Mouse (Mus musculus) intestine, embryonic 14.5 days (tissue): Measurements from ENCODE around the gene Trim71. TPM values are rescaled to one million over a fixed set of nuclear protein-coding genes. Genes with fewer than 3 reads are reported as not detected.

ENCODE experiments used
- ATAC-seq: fragments of 200-750 bp; cut with Nextera tagmentation; replicated peaks from 2 replicates; pipeline ENCODE4 v1.8.0; 2017; ENCODE audit warnings: low read depth, moderate number of reproducible peaks, moderate TSS enrichment, moderate library complexity; ENCODE audit not compliant: low FRiP score, low TSS enrichment
- DNase-seq: peaks from one replicate; pipeline ENCODE4 v3.0.0-alpha.2; 2018; ENCODE audit warnings: low spot score
- H3K27ac ChIP-seq: fragments of 300-500 bp; sonication (generic); 2 replicates; pipeline ENCODE4 v1.5.1; 2014; ENCODE audit warnings: low read depth, mild to moderate bottlenecking, control low read depth
- H3K27me3 ChIP-seq: fragments of 300-500 bp; sonication (generic); replicated peaks from 2 replicates; pipeline ENCODE4 v1.6.1; 2014; ENCODE audit warnings: low read length, control low read depth; ENCODE audit not compliant: control insufficient read depth, insufficient read depth
- H3K36me3 ChIP-seq: fragments of 300-500 bp; sonication (generic); 2 replicates; pipeline ENCODE4 v1.6.1; 2014; ENCODE audit warnings: low read length, control low read depth; ENCODE audit not compliant: control insufficient read depth, insufficient read depth
- H3K4me1 ChIP-seq: fragments of 300-500 bp; sonication (generic); replicated peaks from 2 replicates; pipeline ENCODE4 v1.6.1; 2014; ENCODE audit warnings: low read length, control low read depth, mixed read lengths; ENCODE audit not compliant: control insufficient read depth, insufficient read depth
- H3K4me2 ChIP-seq: fragments of 300-500 bp; sonication (generic); 2 replicates; pipeline ENCODE4 v1.6.1; 2014; ENCODE audit warnings: low read length
- H3K4me3 ChIP-seq: fragments of 300-500 bp; sonication (generic); 2 replicates; pipeline ENCODE4 v1.5.1; 2014; ENCODE audit warnings: low read depth, low read length, control low read depth, mixed read lengths
- H3K9ac ChIP-seq: fragments of 300-500 bp; sonication (generic); 2 replicates; pipeline ENCODE4 v1.6.1; 2014; ENCODE audit warnings: mild to moderate bottlenecking, low read length
- H3K9me3 ChIP-seq: fragments of 300-500 bp; sonication (generic); 2 replicates; pipeline ENCODE4 v1.6.1; 2016; ENCODE audit warnings: low read length, control low read depth; ENCODE audit not compliant: control insufficient read depth
- WGBS: fragments of 180-500 bp; shearing (Covaris S2); extraction: QIAGEN DNeasy Blood & Tissue Kit; methylation state at CpG from one replicate; pipeline ENCODE4 v1.1.7; 2014; 5-methylcytosine and 5-hydroxymethylcytosine counted together
- polyA plus RNA-seq: library from polyadenylated mRNA; unstranded; fragments of >200 nt; fragmentation: Nextera tagmentation; extraction: Ambion mirVana; gene quantifications from 2 replicates; pipeline ENCODE4 v1.2.1, GENCODE M21; 2014

Gene Trim71
- polyA plus RNA-seq, 1 experiment from 2014 or later: 2.9 TPM

DNA sequence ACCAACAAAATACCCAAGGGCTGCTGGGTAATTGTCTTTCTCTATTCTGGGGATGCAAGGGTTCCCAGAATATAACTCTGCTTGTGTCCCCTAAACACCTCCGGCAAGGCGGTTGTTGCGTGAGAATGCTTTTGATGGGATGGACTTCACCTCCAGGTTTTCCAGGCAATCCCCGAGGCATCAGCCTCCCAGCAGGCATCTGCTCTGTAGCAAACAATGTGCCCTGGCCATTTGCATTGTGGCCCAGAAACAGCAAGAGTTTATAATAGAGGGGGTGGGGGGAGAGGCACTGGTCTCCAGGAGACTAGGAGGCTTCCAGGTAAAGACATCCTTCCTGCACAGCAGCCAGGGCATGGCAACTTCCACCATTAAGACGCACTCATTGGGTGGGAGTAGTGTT, 15.1 kb downstream of the Trim71 start:
- Histone ChIP-seq H3K9ac (no peak overlapping the region), H3K4me3 (no peak overlapping the region), H3K9me3 (no peaks in the 10 kb centered on the region), H3K36me3 (no peaks in the 10 kb centered on the region), H3K27me3 (no peaks in the 10 kb centered on the region), H3K27ac (0 out of 2 replicates have a peak overlapping the region, but pooled peaks have one; percentile 29), H3K4me2 (no peak overlapping the region), H3K4me1 (peaks cover 32% of the 10 kb centered on the region)
- 30% methylated on average over 5 of the region's 5 CpGs for WGBS
- DNase-seq: peak; percentile 54
- ATAC-seq: no peak

DNA sequence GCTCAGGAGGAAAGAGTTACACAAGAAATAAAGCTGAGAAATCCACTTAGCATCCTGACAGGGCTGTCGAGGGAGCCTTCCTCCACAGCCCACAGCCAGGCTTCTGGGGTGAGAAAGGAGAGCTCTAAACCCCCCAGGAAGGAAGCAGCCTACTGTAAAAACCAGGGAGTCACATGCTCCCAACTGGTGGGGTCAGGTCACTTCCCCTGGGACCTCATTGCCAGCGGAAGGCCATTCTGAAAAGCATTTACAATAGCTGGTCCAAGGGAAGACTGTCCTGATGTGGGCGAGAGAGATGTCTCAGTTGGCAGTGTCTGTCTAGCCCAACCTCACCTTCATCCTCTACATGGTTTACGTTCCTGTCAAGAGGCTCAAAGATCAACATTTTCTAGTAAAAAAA, 15.7 kb downstream of the Trim71 start:
- no peaks in the 10 kb centered on the region for H3K27me3 ChIP-seq
- no peak overlapping the region for H3K4me3 ChIP-seq
- peak overlapping the region; percentile 77 for H3K27ac ChIP-seq
- peak; percentile 54 for DNase-seq
- ATAC-seq: no peak
- no peaks in the 10 kb centered on the region for H3K9me3 ChIP-seq
- no peak overlapping the region for H3K9ac ChIP-seq
- 32% methylated on average over 4 of the region's 4 CpGs for WGBS
- no peaks in the 10 kb centered on the region for H3K36me3 ChIP-seq
- H3K4me1 ChIP-seq: peaks cover 33% of the 10 kb centered on the region
- 0 out of 2 replicates have a peak overlapping the region, but pooled peaks have one; percentile 11 for H3K4me2 ChIP-seq

DNA sequence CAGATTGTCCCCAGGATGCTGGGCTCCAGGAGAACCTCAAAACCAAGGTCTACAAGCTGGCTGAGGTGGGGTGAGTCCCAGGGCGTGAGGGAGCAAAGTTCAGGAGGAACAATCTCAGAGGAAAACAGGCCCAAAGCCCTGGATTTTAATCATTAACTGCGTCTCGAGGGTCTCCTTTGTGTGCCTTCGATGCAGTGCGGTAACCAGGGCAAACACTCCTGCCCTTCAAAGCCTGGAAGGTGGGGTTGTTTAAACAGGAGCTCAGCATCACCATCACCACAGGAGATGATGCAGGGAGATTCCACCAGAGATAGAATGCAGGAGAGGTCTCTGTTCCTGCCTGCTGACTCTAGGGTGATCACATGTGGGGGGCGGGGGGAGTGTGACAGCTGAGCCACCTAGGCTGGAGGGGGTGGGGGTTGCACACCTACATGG, 16.5 kb downstream of the Trim71 start:
- no peak overlapping the region for H3K4me3 ChIP-seq
- peak overlapping the region; percentile 39 for H3K4me2 ChIP-seq
- WGBS: 44% methylated on average over 6 of the region's 6 CpGs
- H3K9me3 ChIP-seq: no peaks in the 10 kb centered on the region
- ATAC-seq (peak; percentile 86), DNase-seq (peak; percentile 61)
- H3K4me1 ChIP-seq: peaks cover 33% of the 10 kb centered on the region
- H3K27ac ChIP-seq: peak overlapping the region; percentile 77
- H3K9ac ChIP-seq: no peak overlapping the region
- no peaks in the 10 kb centered on the region for H3K27me3 ChIP-seq
- H3K36me3 ChIP-seq: no peaks in the 10 kb centered on the region

DNA sequence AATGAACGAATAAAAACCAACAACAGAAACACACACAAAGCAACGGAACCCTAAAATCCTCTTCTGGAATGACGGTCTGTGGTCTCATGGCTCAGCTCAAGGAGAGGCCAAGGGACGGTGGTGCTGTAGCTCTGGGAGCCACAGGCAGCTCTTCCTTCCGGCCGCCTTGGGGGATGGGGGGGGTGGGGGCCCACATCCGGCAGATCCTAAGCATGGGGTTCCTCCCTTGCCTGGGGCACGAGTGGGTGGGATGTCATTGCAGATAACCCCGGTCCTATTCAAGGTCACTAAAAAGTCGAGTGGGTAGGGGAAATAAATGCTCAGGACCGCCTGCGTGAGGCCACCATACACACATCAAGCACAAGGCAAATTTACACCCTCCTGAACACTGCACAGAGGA, 17.4 kb downstream of the Trim71 start:
- Histone ChIP-seq H3K36me3 (no peaks in the 10 kb centered on the region), H3K9me3 (no peaks in the 10 kb centered on the region), H3K4me2 (no peak overlapping the region), H3K27ac (peak overlapping the region; percentile 77), H3K4me1 (peaks cover 33% of the 10 kb centered on the region), H3K9ac (no peak overlapping the region), H3K27me3 (no peaks in the 10 kb centered on the region), H3K4me3 (no peak overlapping the region)
- 58% methylated on average over 12 of the region's 12 CpGs for WGBS
- DNase-seq: no peak
- no peak for ATAC-seq

DNA sequence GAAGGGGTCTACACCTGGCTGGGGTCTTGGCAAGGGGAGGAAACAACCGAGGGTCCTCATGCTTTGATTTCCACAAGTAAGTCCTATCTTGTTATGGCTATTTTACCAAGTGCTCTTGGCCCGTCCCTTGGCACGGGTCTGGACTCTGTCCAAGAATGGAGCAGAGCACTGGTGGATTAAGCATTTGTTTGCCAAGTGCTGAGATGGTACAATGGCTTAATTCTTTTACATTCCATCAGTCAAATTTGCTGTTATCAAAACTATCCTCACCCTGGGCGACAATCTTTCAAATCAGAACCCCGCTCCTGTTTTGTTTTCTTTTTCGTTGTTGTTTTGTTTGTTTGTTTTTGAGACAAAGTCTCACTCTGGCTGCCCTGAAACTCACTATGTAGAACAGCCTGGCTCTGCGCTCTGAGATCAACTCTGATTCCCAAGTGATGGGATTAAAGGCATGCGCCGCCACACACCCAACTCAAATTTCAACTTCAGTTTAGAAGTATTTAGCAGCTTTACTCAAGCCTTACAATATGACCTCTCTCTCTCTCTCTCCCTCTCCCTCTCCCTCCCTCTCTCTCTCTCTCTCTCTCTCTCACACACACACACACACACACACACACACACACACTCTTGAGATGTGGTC, 19.3 kb downstream of the Trim71 start:
- Histone ChIP-seq H3K9ac (no peak overlapping the region), H3K4me1 (peaks cover 33% of the 10 kb centered on the region), H3K27ac (no peak overlapping the region), H3K36me3 (no peaks in the 10 kb centered on the region), H3K4me3 (no peak overlapping the region), H3K27me3 (no peaks in the 10 kb centered on the region), H3K4me2 (0 out of 2 replicates have a peak overlapping the region, but pooled peaks have one; percentile 5), H3K9me3 (no peaks in the 10 kb centered on the region)
- DNase-seq (no peak), ATAC-seq (no peak)
- WGBS: 33% methylated on average over 9 of the region's 9 CpGs

DNA sequence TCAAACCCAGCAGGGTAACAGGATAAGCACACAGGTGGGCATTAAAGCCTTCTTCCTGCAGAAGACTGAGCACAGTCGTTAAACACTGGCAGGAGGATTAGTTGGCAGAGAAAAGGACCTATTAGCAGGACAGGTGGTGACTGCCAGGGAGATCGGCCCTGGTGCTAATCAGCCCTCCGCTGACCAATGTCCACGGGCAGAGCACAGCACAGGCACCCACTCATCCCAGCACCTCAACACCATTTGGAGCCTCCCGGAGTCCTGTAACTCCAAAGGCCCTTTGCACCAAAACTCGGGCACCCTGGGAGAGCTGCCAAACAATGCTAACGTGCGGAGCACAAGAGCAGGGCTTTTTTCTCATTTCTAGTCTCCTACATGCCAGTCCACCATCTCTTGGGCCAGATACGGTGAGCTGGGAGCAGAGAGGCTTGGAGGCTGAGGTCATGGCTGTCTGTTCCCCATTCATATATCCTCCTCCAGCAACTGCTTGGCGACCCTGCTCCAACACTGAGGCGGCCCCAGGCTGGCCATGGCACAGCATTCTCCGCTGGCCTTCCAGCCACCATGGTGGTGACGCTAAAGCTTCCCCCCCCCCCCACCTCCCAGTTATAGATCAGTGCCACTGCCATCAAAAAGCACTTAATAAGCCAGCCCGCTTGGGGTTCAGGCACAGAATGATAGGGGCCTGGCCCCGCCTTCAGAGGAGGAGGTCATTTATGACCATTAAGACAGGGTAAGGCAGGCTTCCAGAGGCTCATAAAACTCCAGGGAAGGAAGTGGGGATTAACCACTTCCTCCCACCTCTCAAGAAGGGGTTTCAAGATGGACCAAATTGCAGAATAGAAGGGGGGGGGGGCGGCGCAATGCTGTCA, 20.1 kb downstream of the Trim71 start:
- H3K36me3 ChIP-seq: no peaks in the 10 kb centered on the region
- H3K27ac ChIP-seq: no peak overlapping the region
- no peak overlapping the region for H3K9ac ChIP-seq
- WGBS: 50% methylated on average over 15 of the region's 17 CpGs
- peak overlapping the region; percentile 5; the same call in 1 of the 2 replicates for H3K4me2 ChIP-seq
- peaks cover 33% of the 10 kb centered on the region for H3K4me1 ChIP-seq
- no peak overlapping the region for H3K4me3 ChIP-seq
- ATAC-seq: peak; percentile 28
- no peaks in the 10 kb centered on the region for H3K27me3 ChIP-seq
- DNase-seq: peak; percentile 66
- H3K9me3 ChIP-seq: no peaks in the 10 kb centered on the region

DNA sequence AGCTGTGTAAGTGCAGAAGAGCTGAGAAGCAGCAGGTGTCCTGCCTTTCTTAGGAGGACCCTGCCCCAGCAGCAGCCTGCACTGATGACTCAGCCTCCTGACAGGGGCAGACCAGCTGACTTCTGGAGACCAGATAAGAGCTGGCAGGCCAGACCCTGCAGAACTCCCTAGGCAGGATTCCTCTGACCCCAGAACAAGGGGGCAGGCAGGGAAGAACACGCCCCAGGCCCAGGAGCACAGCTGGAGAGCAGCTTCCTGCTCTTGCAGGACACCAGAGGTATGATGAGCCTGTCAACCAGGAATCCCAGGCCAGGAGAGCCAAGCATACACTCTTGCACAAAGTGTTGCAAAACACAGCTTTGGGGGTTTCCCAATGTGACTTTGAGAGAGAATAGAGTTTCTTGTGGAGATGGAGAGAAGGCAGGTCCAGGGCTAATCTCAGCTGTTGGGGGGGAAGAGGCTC, 22.9 kb downstream of the Trim71 start:
- Histone ChIP-seq H3K9me3 (no peaks in the 10 kb centered on the region), H3K27me3 (no peaks in the 10 kb centered on the region), H3K36me3 (no peaks in the 10 kb centered on the region), H3K9ac (no peak overlapping the region), H3K4me2 (no peak overlapping the region), H3K27ac (no peak overlapping the region), H3K4me3 (no peak overlapping the region), H3K4me1 (peaks cover 18% of the 10 kb centered on the region; the same call in 1 of the 2 replicates)
- ATAC-seq (peak; percentile 67; the same call in 1 of the 2 replicates), DNase-seq (peak; percentile 54)
- 33% methylated on average over 1 of the region's 1 CpGs for WGBS

DNA sequence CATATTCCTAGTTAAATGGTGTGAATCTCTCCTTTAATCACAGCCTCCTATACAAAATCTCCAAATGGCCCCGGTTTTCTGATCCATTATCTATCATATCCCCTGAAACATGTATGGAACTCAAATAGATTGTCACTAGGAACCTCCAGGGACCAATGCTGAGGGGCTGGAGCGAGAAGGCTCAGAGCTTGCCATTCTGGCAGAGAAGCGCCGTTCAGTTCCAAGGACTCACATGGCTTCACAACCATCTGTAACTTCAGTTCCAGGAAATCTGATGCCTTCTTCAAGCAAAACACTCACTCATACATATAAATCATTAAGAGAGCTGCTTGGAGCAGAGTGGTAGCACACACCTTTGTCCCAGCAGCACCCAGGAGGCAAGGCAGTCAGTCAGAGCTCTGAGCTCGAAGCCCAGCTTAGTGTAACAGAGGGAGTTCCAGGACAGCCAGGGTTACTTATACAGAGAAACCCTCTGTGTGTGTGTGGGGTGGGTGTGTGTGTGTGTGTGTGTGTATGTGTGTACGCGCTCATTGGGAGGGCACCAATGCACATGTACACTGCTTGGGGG, 25.1 kb downstream of the Trim71 start:
- 60% methylated on average over 7 of the region's 7 CpGs for WGBS
- H3K4me3 ChIP-seq: no peak overlapping the region
- ATAC-seq: no peak

More for the DNA sequence above, 25.1 kb downstream of the Trim71 start:
- no peak overlapping the region for H3K9ac ChIP-seq
- H3K4me1 ChIP-seq: 0 out of 2 replicates have a peak, but pooled peaks cover 1% of the 10 kb centered on the region
- H3K27ac ChIP-seq: no peak overlapping the region
- no peak overlapping the region for H3K4me2 ChIP-seq
- DNase-seq: no peak
- H3K9me3 ChIP-seq: no peaks in the 10 kb centered on the region
- H3K27me3 ChIP-seq: no peaks in the 10 kb centered on the region
- no peaks in the 10 kb centered on the region for H3K36me3 ChIP-seq
